Mouse (Mus musculus) forebrain, embryonic 11.5 days (tissue): Measurements from ENCODE around the gene Actl9. TPM values are rescaled to one million over a fixed set of nuclear protein-coding genes. Genes with fewer than 3 reads are reported as not detected.

ENCODE experiments used
- ATAC-seq: fragments of 200-750 bp; cut with Nextera tagmentation; replicated peaks from 2 replicates; pipeline ENCODE4 v1.8.0; 2017; ENCODE audit warnings: moderate TSS enrichment; ENCODE audit not compliant: low FRiP score
- DNase-seq: peaks from one replicate; pipeline ENCODE4 v3.0.0-alpha.2; 2017; ENCODE audit warnings: low spot score
- H3K27ac ChIP-seq: fragments of 300-500 bp; sonication (generic); 2 replicates; pipeline ENCODE4 v1.5.1; 2014; ENCODE audit warnings: low read depth, low read length
- H3K27me3 ChIP-seq: fragments of 300-500 bp; sonication (generic); 2 replicates; pipeline ENCODE4 v1.6.1; 2014; ENCODE audit warnings: mild to moderate bottlenecking, low read length, mixed read lengths; ENCODE audit not compliant: control insufficient read depth, insufficient read depth
- H3K36me3 ChIP-seq: fragments of 300-500 bp; sonication (generic); 2 replicates; pipeline ENCODE4 v1.6.1; 2014; ENCODE audit warnings: mild to moderate bottlenecking, low read length, moderate library complexity, mixed read lengths; ENCODE audit not compliant: control insufficient read depth, insufficient read depth
- H3K4me1 ChIP-seq: fragments of 300-500 bp; sonication (generic); replicated peaks from 2 replicates; pipeline ENCODE4 v1.6.1; 2014; ENCODE audit warnings: low read length, mixed read lengths; ENCODE audit not compliant: control insufficient read depth, insufficient read depth
- H3K4me2 ChIP-seq: fragments of 300-500 bp; sonication (generic); 2 replicates; pipeline ENCODE4 v1.6.1; 2014; ENCODE audit warnings: low read depth, mild to moderate bottlenecking, low read length, moderate library complexity, mixed read lengths; ENCODE audit not compliant: severe bottlenecking
- H3K4me3 ChIP-seq: fragments of 300-500 bp; sonication (generic); 2 replicates; pipeline ENCODE4 v1.5.1; 2014; ENCODE audit warnings: low read depth, low read length
- H3K9ac ChIP-seq: fragments of 300-500 bp; sonication (generic); 2 replicates; pipeline ENCODE4 v1.6.1; 2014; ENCODE audit warnings: low read length
- H3K9me3 ChIP-seq: fragments of 300-500 bp; sonication (generic); 2 replicates; pipeline ENCODE4 v1.6.1; 2016; ENCODE audit warnings: low read length, mixed read lengths; ENCODE audit not compliant: control insufficient read depth
- WGBS: fragments of 180-500 bp; shearing (Covaris S2); extraction: QIAGEN DNeasy Blood & Tissue Kit; methylation state at CpG from one replicate; pipeline ENCODE4 v1.1.7; 2014; 5-methylcytosine and 5-hydroxymethylcytosine counted together
- polyA plus RNA-seq: library from polyadenylated mRNA; unstranded; fragments of >200 nt; fragmentation: Nextera tagmentation; extraction: Ambion mirVana; gene quantifications from 2 replicates; pipeline ENCODE4 v1.2.1, GENCODE M21; 2014

Gene Actl9
- polyA plus RNA-seq, 1 experiment from 2014 or later: not detected

GRCm38 (mm10) chr17:33471206-33471605 lies 38.5 kb downstream of the Actl9 start:
- ATAC-seq (no peak), DNase-seq (no peak)
- Histone ChIP-seq H3K9ac (no peak overlapping the region), H3K4me1 (no peaks in the 10 kb centered on the region), H3K36me3 (no peaks in the 10 kb centered on the region), H3K4me2 (no peak overlapping the region), H3K9me3 (no peaks in the 10 kb centered on the region), H3K27me3 (no peaks in the 10 kb centered on the region), H3K4me3 (no peak overlapping the region), H3K27ac (no peak overlapping the region)
- WGBS: 70% methylated on average over 6 of the region's 6 CpGs

Other genes starting within 250 kb of the Actl9 start
- not detected in 2 replicates for gene Olfr239, start 241.6 kb upstream of the Actl9 start, polyA plus RNA-seq
- gene Olfr1564, start 211.2 kb upstream of the Actl9 start, polyA plus RNA-seq: not detected in 2 replicates
- 19.8 and 20.9 TPM in 2 replicates for gene Zfp955a, start 177.8 kb upstream of the Actl9 start, polyA plus RNA-seq
- 0.03 TPM in 1 of 2 replicates, not detected in the other for gene Olfr63, start 168.2 kb upstream of the Actl9 start, polyA plus RNA-seq
- gene Zfp955b, start 143.4 kb upstream of the Actl9 start, polyA plus RNA-seq: 9.3 and 10.1 TPM in 2 replicates
- 13.7 and 18.4 TPM in 2 replicates for gene Zfp81, start 74.0 kb upstream of the Actl9 start, polyA plus RNA-seq
- 21.6 and 25.0 TPM in 2 replicates for gene Zfp101, start 38.3 kb upstream of the Actl9 start, polyA plus RNA-seq
- 51.2 and 54.7 TPM in 2 replicates for gene Adamts10, start 91.3 kb downstream of the Actl9 start, polyA plus RNA-seq
- gene Myo1f, start 122.8 kb downstream of the Actl9 start, polyA plus RNA-seq: 1.5 and 2.2 TPM in 2 replicates
- gene Zfp414, start 196.2 kb downstream of the Actl9 start, polyA plus RNA-seq: 71.8 and 85.4 TPM in 2 replicates
- gene Pram1, start 205.2 kb downstream of the Actl9 start, polyA plus RNA-seq: 0.61 and 1.2 TPM in 2 replicates